Mouse (Mus musculus) hindbrain, postnatal 0 days (tissue): ENCODE data around the gene Sephs1. TPM values are rescaled to one million over a fixed set of nuclear protein-coding genes. Genes with fewer than 3 reads are reported as not detected.
A peak's percentile ranks its signal among the peaks of the same experiment; 100 is the strongest.

Source experiments
- ATAC-seq: fragments of 200-750 bp; cut with Nextera tagmentation; 2 replicates; pipeline ENCODE4 v1.8.0; 2017; ENCODE audit warnings: mild to moderate bottlenecking, moderate TSS enrichment, moderate library complexity
- DNase-seq: peaks from one replicate; pipeline ENCODE4 v3.0.0-alpha.2; 2015; ENCODE audit warnings: low spot score
- H3K27ac ChIP-seq: fragments of 300-500 bp; sonication (generic); 2 replicates; pipeline ENCODE4 v1.5.1; 2014; ENCODE audit warnings: mild to moderate bottlenecking
- H3K27me3 ChIP-seq: fragments of 300-500 bp; sonication (generic); 2 replicates; pipeline ENCODE4 v1.6.1; 2014; ENCODE audit warnings: low read length, mixed read lengths; ENCODE audit not compliant: insufficient read depth
- H3K36me3 ChIP-seq: fragments of 300-500 bp; sonication (generic); 2 replicates; pipeline ENCODE4 v1.6.1; 2014; ENCODE audit warnings: low read length, mixed read lengths; ENCODE audit not compliant: insufficient read depth
- H3K4me1 ChIP-seq: fragments of 300-500 bp; sonication (generic); 2 replicates; pipeline ENCODE4 v1.6.1; 2014; ENCODE audit warnings: antibody characterized with exemption, low read length, mixed read lengths; ENCODE audit not compliant: insufficient read depth
- H3K4me2 ChIP-seq: fragments of 300-500 bp; sonication (generic); 2 replicates; pipeline ENCODE4 v1.6.1; 2014; ENCODE audit warnings: low read depth, mild to moderate bottlenecking, low read length, moderate library complexity, mixed read lengths
- H3K4me3 ChIP-seq: fragments of 300-500 bp; sonication (generic); 2 replicates; pipeline ENCODE4 v1.5.1; 2014; ENCODE audit warnings: low read length
- H3K9ac ChIP-seq: fragments of 300-500 bp; sonication (generic); replicated peaks from 2 replicates; pipeline ENCODE4 v1.6.1; 2014; ENCODE audit warnings: mild to moderate bottlenecking, low read length, moderate library complexity, mixed read lengths
- H3K9me3 ChIP-seq: fragments of 300-500 bp; sonication (generic); 2 replicates; pipeline ENCODE4 v1.6.1; 2016; ENCODE audit warnings: low read length, mixed read lengths
- CTCF ChIP-seq: IDR thresholded peaks from 2 replicates; pipeline ENCODE4 v1.5.1; 2016; ENCODE audit warnings: antibody characterized with exemption, control low read depth, low read depth
- WGBS: fragments of 180-500 bp; shearing (Covaris S2); extraction: QIAGEN DNeasy Blood & Tissue Kit; methylation state at CpG from one replicate; pipeline ENCODE4 v1.1.7; 2014; 5-methylcytosine and 5-hydroxymethylcytosine counted together
- polyA plus RNA-seq: library from polyadenylated mRNA; unstranded; fragments of >200 nt; fragmentation: Nextera tagmentation; extraction: Ambion mirVana; gene quantifications from 2 replicates; pipeline ENCODE4 v1.2.1, GENCODE M21; 2015
- total RNA-seq: library from RNA; depleted of rRNA; stranded (reverse); fragments of >200 nt; gene quantifications from 2 replicates; pipeline ENCODE4 v1.2.3, GENCODE M21; 2014

Sephs1 gene
- total and polyA plus RNA-seq, 2 experiments from 2014 or later, result 43.8 to 75.6 TPM

DNA sequence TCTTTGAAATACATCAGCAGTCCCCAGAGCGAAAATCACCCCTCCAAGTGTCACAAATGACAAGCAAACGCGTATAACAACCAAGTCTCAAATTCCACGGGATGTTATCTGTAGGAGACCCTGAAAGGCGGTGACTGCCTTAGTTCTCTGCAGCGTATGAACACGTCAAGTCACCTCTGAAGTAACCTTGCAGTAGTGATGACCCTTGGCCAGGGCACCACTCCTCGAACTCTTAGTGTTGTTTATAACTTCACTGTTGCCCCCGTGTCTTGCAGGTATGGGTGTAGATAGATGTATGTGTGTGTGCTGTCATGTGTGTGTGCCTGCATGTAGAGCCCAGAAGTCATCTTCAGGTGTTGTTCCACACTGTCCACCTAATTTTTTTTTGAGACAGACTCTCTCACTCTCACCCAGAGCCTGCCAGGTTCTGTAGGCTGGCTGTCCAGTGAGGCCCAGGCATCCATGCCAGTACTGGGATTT, 16.5 kb upstream of the Sephs1 start:
- peak; percentile 52; the same call in 1 of the 2 replicates for ATAC-seq
- H3K4me3 ChIP-seq, result no peak overlapping the region
- no peak overlapping the region for H3K4me2 ChIP-seq
- H3K27me3 ChIP-seq, result no peaks in the 10 kb centered on the region
- H3K9ac ChIP-seq, result no peak overlapping the region
- TF ChIP-seq CTCF, result no peak
- no peaks in the 10 kb centered on the region for H3K4me1 ChIP-seq
- H3K9me3 ChIP-seq, result no peaks in the 10 kb centered on the region
- no peak overlapping the region for H3K27ac ChIP-seq
- H3K36me3 ChIP-seq, result no peaks in the 10 kb centered on the region
- 46% methylated on average over 9 of the region's 9 CpGs for WGBS
- DNase-seq, result no peak

DNA sequence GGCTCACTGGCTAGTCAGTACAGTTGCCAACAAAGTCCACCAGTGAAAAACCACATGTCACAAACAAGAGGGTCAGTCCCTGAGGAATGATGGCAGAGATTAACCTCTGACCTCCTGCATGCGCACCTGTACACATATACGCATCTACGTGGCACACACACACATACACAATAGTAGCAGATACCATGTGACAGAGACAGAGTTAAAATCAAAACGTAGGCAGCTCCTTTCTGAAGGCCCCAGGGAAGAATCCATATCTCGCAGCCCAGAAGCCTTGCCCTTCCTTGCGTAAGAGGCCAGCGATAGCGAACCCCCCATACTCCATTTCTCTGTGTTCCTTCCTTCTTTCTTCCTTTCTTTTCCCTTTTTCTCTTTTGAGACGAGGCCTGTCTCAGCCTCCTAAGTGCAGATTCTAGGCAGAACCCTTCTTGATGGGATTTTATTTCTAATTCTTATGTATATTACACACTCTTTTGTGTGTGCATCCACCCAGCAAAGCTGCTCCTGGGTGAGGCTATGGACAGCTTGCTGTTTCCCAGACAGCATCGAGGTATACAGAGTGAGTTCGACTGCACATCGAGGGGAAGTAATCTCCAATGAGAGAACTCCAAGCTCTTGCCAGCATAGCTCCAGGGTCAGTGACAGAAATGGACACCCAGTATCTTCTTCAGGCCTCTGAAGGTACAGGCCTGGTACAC, 13.2 kb upstream of the Sephs1 start:
- Histone ChIP-seq H3K4me3 (no peak overlapping the region), H3K4me2 (no peak overlapping the region), H3K9ac (no peak overlapping the region), H3K9me3 (no peaks in the 10 kb centered on the region), H3K36me3 (no peaks in the 10 kb centered on the region), H3K27ac (no peak overlapping the region), H3K4me1 (no peaks in the 10 kb centered on the region), H3K27me3 (no peaks in the 10 kb centered on the region)
- TF ChIP-seq CTCF, result no peak
- ATAC-seq (no peak), DNase-seq (no peak)
- 77% methylated on average over 12 of the region's 12 CpGs for WGBS

DNA sequence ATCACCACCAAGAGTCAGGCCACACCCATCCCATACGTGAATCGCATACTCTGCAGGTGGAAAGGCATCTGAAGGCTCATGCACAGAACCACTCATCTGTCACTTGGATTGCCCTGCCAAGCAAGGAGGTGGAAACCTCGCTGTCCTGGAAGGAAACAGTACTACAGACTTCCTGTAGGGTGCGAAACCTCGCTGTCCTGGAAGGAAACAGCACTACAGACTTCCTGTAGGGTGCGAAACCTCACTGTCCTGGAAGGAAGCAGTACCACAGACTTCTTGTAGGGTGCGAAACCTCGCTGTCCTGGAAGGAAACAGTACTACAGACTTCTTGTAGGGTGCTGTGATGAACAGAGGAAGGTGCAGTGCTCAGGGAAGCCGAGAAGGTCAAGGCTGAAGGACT, 8.6 kb upstream of the Sephs1 start:
- no peak overlapping the region for H3K4me2 ChIP-seq
- WGBS, result 81% methylated on average over 9 of the region's 9 CpGs
- no peak overlapping the region for H3K4me3 ChIP-seq
- DNase-seq (no peak), ATAC-seq (no peak)
- H3K36me3 ChIP-seq, result no peaks in the 10 kb centered on the region
- H3K9ac ChIP-seq, result no peak overlapping the region
- TF ChIP-seq CTCF, result peak; percentile 25; the same call in 1 of the 2 replicates
- no peak overlapping the region for H3K27ac ChIP-seq
- H3K27me3 ChIP-seq, result no peaks in the 10 kb centered on the region
- H3K9me3 ChIP-seq, result no peaks in the 10 kb centered on the region
- no peaks in the 10 kb centered on the region for H3K4me1 ChIP-seq

- H3K4me3 ChIP-seq, result no peak overlapping the region
- no peak for ATAC-seq
- no peak overlapping the region for H3K9ac ChIP-seq
- no peaks in the 10 kb centered on the region for H3K9me3 ChIP-seq
- no peaks in the 10 kb centered on the region for H3K27me3 ChIP-seq
- WGBS, result 75% methylated on average over 6 of the region's 6 CpGs
- H3K27ac ChIP-seq, result no peak overlapping the region
- DNase-seq, result no peak
- no peaks in the 10 kb centered on the region for H3K4me1 ChIP-seq
- H3K4me2 ChIP-seq, result no peak overlapping the region
- no peaks in the 10 kb centered on the region for H3K36me3 ChIP-seq
- no peak for TF ChIP-seq CTCF
Observed at GRCm38 (mm10) chr2:4873331-4873730, 8.0 kb upstream of the Sephs1 start.

DNA sequence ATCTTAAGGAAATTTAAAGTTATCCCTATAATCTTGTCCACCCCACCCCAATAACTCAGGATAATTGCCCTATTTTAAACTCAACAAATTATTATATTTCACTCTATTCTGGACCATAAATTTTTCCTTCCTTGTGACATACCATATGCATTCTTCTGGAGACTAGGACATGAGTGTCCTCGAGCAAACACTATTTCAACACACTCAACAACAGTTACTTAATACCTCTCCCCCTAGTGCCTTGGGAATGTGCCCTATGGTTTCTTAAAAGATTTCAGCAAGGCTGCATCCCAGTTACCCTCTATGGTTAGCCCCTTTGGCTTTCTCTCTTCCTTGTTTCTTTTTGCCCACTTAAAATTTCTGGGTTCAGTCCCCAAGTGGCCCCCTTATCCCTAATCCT, 6.3 kb upstream of the Sephs1 start:
- 78% methylated on average over 1 of the region's 1 CpGs for WGBS
- Histone ChIP-seq H3K4me2 (no peak overlapping the region), H3K36me3 (no peaks in the 10 kb centered on the region), H3K27ac (no peak overlapping the region), H3K4me3 (no peak overlapping the region), H3K9me3 (no peaks in the 10 kb centered on the region), H3K4me1 (no peaks in the 10 kb centered on the region), H3K9ac (no peak overlapping the region), H3K27me3 (no peaks in the 10 kb centered on the region)
- no peak for DNase-seq
- no peak for TF ChIP-seq CTCF
- no peak for ATAC-seq

DNA sequence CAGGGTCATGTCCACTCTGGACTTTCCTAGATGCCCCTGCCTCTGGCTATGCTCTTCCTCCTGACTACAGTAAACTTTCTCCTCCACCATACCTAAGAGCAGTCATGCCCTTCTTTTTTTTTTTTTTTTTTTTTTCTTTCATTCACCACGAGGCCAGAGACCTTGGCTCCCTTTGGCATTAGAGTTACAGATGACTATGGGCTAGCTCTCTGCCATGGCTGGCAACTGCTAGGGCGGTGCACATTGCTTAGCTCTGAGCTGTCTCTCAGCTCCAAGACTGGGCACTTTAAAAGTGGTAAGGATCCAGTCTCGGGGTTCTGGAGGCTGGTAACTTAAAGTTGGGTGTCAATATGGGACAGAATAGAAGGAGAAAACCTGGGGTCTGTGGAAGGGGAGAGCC, 5.2 kb upstream of the Sephs1 start:
- Histone ChIP-seq H3K36me3 (no peaks in the 10 kb centered on the region), H3K27ac (no peak overlapping the region), H3K9me3 (no peaks in the 10 kb centered on the region), H3K4me2 (no peak overlapping the region), H3K4me3 (no peak overlapping the region), H3K4me1 (no peaks in the 10 kb centered on the region), H3K27me3 (no peaks in the 10 kb centered on the region), H3K9ac (no peak overlapping the region)
- DNase-seq, result no peak
- ATAC-seq, result no peak
- no peak for TF ChIP-seq CTCF
- WGBS, result 81% methylated on average over 3 of the region's 3 CpGs

GRCm38 (mm10) chr2:4880737-4881349, 521 bp upstream of the Sephs1 start:
- H3K27me3 ChIP-seq, result no peaks in the 10 kb centered on the region
- no peaks in the 10 kb centered on the region for H3K4me1 ChIP-seq
- no peaks in the 10 kb centered on the region for H3K9me3 ChIP-seq
- H3K4me2 ChIP-seq, result peak overlapping the region; percentile 75
- DNase-seq (peak; percentile 35), ATAC-seq (peak; percentile 50)
- H3K27ac ChIP-seq, result peak overlapping the region; percentile 99
- peaks cover 1% of the 10 kb centered on the region; the same call in 1 of the 2 replicates for H3K36me3 ChIP-seq
- no peak for TF ChIP-seq CTCF
- H3K4me3 ChIP-seq, result peak overlapping the region; percentile 97
- H3K9ac ChIP-seq, result peak overlapping the region; percentile 98
- WGBS, result under 1% methylated on average over 20 of the region's 20 CpGs
